Mouse (Mus musculus): Measurements from ENCODE around the gene Mllt1.

DNA sequence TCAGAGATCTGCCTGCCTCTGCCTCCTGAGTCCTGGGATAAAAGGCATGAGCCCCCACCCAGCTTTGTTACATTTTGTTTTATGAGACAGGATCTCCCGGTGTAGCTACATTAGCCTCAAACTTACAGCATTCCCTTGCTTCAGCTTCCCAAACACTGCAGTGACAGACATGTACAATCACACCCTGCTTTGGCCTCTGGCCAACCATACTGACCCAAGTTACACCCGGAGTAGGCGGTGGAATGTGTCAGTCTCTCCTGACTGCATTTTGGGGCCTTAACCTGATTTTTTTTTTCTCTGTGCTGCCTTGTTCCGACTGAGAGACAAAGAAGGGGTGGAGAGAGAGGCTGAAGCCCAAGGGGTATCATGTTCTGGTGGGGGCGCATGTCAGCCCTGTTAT is 50.9 kb downstream of the Mllt1 start:
- TF ChIP-seq CTCF (IDR thresholded peaks at IDR 0.05; ENCODE audit: borderline replicate concordance, insufficient read depth, low read length) (no peak), POLR2A (IDR thresholded peaks at IDR 0.05; ENCODE audit: low read depth, low read length) (no peak)
